In the genomic region with DNA sequence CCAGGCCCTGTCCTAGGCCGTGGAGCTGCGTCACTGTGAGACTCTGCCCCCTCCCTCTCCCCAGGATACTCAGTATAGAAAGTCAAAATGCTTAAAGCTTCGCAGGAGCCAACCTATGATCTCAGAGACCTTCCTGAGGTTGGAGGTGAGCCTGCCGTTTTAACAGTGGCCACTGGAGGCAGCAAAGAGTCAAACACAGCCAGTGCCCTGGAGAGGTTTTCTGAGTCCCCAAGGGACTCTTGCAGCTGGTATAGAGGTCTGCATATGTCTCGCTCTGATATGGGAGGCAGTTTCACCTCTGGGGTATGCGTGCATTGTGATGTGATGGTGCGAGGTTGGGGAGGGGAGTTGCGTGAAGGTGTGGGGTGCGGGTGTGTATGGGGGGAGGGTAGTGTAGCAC, we compare ENCODE assay signal across 8 mouse cellular contexts. TPM values are rescaled to one million over a fixed set of nuclear protein-coding genes. Genes with fewer than 3 reads are reported as not detected.
A peak's percentile ranks its signal among the peaks of the same experiment; 100 is the strongest.
DNase-seq lines count a peak whose midpoint lies in the region; ATAC-seq and TF ChIP-seq lines count a peak whose summit lies in the region.

No protein-coding gene starts in this region.

- no peaks in the 10 kb centered on the region for H3K36me3 ChIP-seq in hindbrain, embryonic 12.5 days
- no peaks in the 10 kb centered on the region for H3K36me3 ChIP-seq in midbrain, embryonic 15.5 days (replicated peaks)

- intact Hi-C loops in left cerebral cortex, adult 2 months (cut with DNase I): loop anchor here (5.0 to 10.0 kb wide), 2 partner anchors 245 to 633 kb away; no protein-coding TSS in a partner anchor
- intact Hi-C loops in left cerebral cortex, postnatal 36 days (cut with DNase I): loop anchor here (2.0 to 10.0 kb wide), 2 partner anchors 97 to 635 kb away; no protein-coding TSS in a partner anchor

- H3K4me3 ChIP-seq in left cerebral cortex, adult 2 months: no peak overlapping the region
- no peak overlapping the region for H3K4me3 ChIP-seq in cortical plate, adult 2 months (ENCODE audit: insufficient read depth, low read length)
- H3K4me3 ChIP-seq in hindbrain, embryonic 12.5 days: no peak overlapping the region
- no peak overlapping the region for H3K4me3 ChIP-seq in midbrain, embryonic 15.5 days

- H3K4me1 ChIP-seq in cortical plate, adult 2 months (ENCODE audit: control insufficient read depth, insufficient read depth, low read length): peaks cover 2% of the 10 kb centered on the region; the same call in 1 of the 2 replicates
- peaks cover 19% of the 10 kb centered on the region for H3K4me1 ChIP-seq in hindbrain, embryonic 12.5 days
- peaks cover 19% of the 10 kb centered on the region for H3K4me1 ChIP-seq in midbrain, embryonic 15.5 days

- TF ChIP-seq POLR2A in cortical plate, adult 2 months (IDR thresholded peaks at IDR 0.05; ENCODE audit: extremely low read depth, insufficient read depth, low read length): no peak

- WGBS in hindbrain, embryonic 12.5 days: 28% methylated on average over 9 of the region's 9 CpGs
- WGBS in midbrain, embryonic 15.5 days: 24% methylated on average over 9 of the region's 9 CpGs

- no peak overlapping the region for H3K9ac ChIP-seq in hindbrain, embryonic 12.5 days
- no peak overlapping the region for H3K9ac ChIP-seq in midbrain, embryonic 15.5 days

- no peak overlapping the region for H3K4me2 ChIP-seq in hindbrain, embryonic 12.5 days (replicated peaks)
- H3K4me2 ChIP-seq in midbrain, embryonic 15.5 days: no peak overlapping the region

- H3K27ac ChIP-seq in left cerebral cortex, adult 2 months: no peak overlapping the region
- no peak overlapping the region for H3K27ac ChIP-seq in cortical plate, adult 2 months (ENCODE audit: insufficient read depth, low read length)
- H3K27ac ChIP-seq in hindbrain, embryonic 12.5 days: no peak overlapping the region
- H3K27ac ChIP-seq in midbrain, embryonic 15.5 days: no peak overlapping the region

- 0 out of 2 replicates have a peak, but pooled peaks cover 3% of the 10 kb centered on the region for H3K9me3 ChIP-seq in hindbrain, embryonic 12.5 days (replicated peaks)
- no peaks in the 10 kb centered on the region for H3K9me3 ChIP-seq in midbrain, embryonic 15.5 days

- DNase-seq in left cerebral cortex, adult 2 months (ENCODE audit: extremely low spot score in 1 of 2, low spot score in 2 of 2): peak; percentile 38 to 55
- no peak for DNase-seq in left cerebral cortex, postnatal 36 days (ENCODE audit: low spot score in 2 of 2)
- peak; percentile 69 for DNase-seq in adrenal gland, postnatal 10 days
- DNase-seq in liver: peak; percentile 61
- no peak for DNase-seq in adipocyte (ENCODE audit: low spot score)

- ATAC-seq in hindbrain, embryonic 12.5 days (ENCODE audit: low FRiP score): peak; percentile 14; the same call in 1 of the 2 replicates
- ATAC-seq in midbrain, embryonic 15.5 days (replicated peaks): peak; percentile 28; the same call in 1 of the 2 replicates

- H3K27me3 ChIP-seq in hindbrain, embryonic 12.5 days: no peaks in the 10 kb centered on the region
- H3K27me3 ChIP-seq in midbrain, embryonic 15.5 days (replicated peaks): no peaks in the 10 kb centered on the region

- peak; percentile 78 for TF ChIP-seq CTCF in left cerebral cortex, adult 2 months (IDR thresholded peaks at IDR 0.05)
- TF ChIP-seq CTCF in cortical plate, adult 2 months (IDR thresholded peaks at IDR 0.05; ENCODE audit: extremely low read depth, insufficient read depth, low read length): peak; percentile 64

RNA-seq across cellular contexts. Expression of a gene that starts 10.2 kb away (rescaled TPM):
- 10 to 100 TPM; 82.9 to 90.9 TPM for total RNA-seq in left cerebral cortex, adult 2 months (2021)
- total RNA-seq in left cerebral cortex, postnatal 36 days (2021): 100 to 1,000 TPM in 1 of 2 experiments, 10 to 100 TPM in 1; 80.6 to 112 TPM
- total RNA-seq in adrenal gland, postnatal 10 days (2021): 10 to 100 TPM; 17.0 to 23.0 TPM
- polyA plus RNA-seq in cortical plate, adult 2 months (2012; rRNA removed): 45.8 and 60.3 TPM in 2 replicates
- 20.6 and 22.4 TPM in 2 replicates for polyA plus RNA-seq in hindbrain, embryonic 12.5 days (2016; fragmentation: Nextera tagmentation; extraction: Ambion mirVana)
- polyA plus RNA-seq in midbrain, embryonic 15.5 days (2015; fragmentation: Nextera tagmentation; extraction: Ambion mirVana): 33.6 and 34.3 TPM in 2 replicates

Comparison
In these comparisons a context has a peak if more than half of its experiments do, and no peak if none do; other contexts are left out.
1. DNase-seq: peak in left cerebral cortex, adult 2 months (2 of 2), adrenal gland, postnatal 10 days (single experiment) and liver (single experiment); none in left cerebral cortex, postnatal 36 days (0 of 2) and adipocyte (single experiment).